8 mouse cellular contexts compared by ENCODE assay signal in genomic region chrX:103621799-103622198, GRCm38 (mm10). TPM values are rescaled to one million over a fixed set of nuclear protein-coding genes. Genes with fewer than 3 reads are reported as not detected.
DNase-seq lines count a peak whose midpoint lies in the region; ATAC-seq and TF ChIP-seq lines count a peak whose summit lies in the region.

No protein-coding gene starts in this region.

- peak; percentile 35 for DNase-seq in adrenal gland, adult 8-10 months
- no peak for DNase-seq in adrenal gland, adult 2 months
- DNase-seq in lung, postnatal 0 days (ENCODE audit: low spot score), result peak; percentile 35
- DNase-seq in lung, postnatal 36 days, result no peak
- DNase-seq in spleen, postnatal 36 days (ENCODE audit: low spot score in 2 of 2), result peak; percentile 22 to 42
- DNase-seq in left cerebral cortex, adult 8-10 months (ENCODE audit: low spot score in 2 of 2), result no peak

- H3K4me3 ChIP-seq in lung, postnatal 0 days (ENCODE audit: low read depth, low read length), result peak overlapping the region; percentile 37
- H3K4me3 ChIP-seq in hindbrain, embryonic 12.5 days, result peak overlapping the region; percentile 36
- H3K4me3 ChIP-seq in liver, embryonic 15.5 days (replicated peaks), result peak overlapping the region; percentile 62

- 5% methylated on average over 8 of the region's 8 CpGs for WGBS in lung, postnatal 0 days
- 9% methylated on average over 8 of the region's 8 CpGs for WGBS in hindbrain, embryonic 12.5 days
- 2% methylated on average over 8 of the region's 8 CpGs for WGBS in liver, embryonic 15.5 days (ENCODE audit: insufficient replicate concordance)

- H3K4me1 ChIP-seq in lung, postnatal 0 days (ENCODE audit: insufficient read depth, low read depth, low read length), result no peaks in the 10 kb centered on the region
- peaks cover 2% of the 10 kb centered on the region; the same call in 1 of the 2 replicates for H3K4me1 ChIP-seq in hindbrain, embryonic 12.5 days
- H3K4me1 ChIP-seq in liver, embryonic 15.5 days (replicated peaks), result peaks cover 32% of the 10 kb centered on the region

- peak overlapping the region; percentile 45 for H3K9ac ChIP-seq in lung, postnatal 0 days (replicated peaks; ENCODE audit: low read depth)
- H3K9ac ChIP-seq in hindbrain, embryonic 12.5 days, result peak overlapping the region; percentile 66
- peak overlapping the region; percentile 63 for H3K9ac ChIP-seq in liver, embryonic 15.5 days

- H3K36me3 ChIP-seq in lung, postnatal 0 days (ENCODE audit: insufficient read depth, low read length), result no peaks in the 10 kb centered on the region
- H3K36me3 ChIP-seq in hindbrain, embryonic 12.5 days, result no peaks in the 10 kb centered on the region
- no peaks in the 10 kb centered on the region for H3K36me3 ChIP-seq in liver, embryonic 15.5 days (replicated peaks)

- peak overlapping the region; percentile 56 for H3K4me2 ChIP-seq in lung, postnatal 0 days (replicated peaks; ENCODE audit: low read depth, low read length)
- peak overlapping the region; percentile 60 for H3K4me2 ChIP-seq in hindbrain, embryonic 12.5 days (replicated peaks)
- H3K4me2 ChIP-seq in liver, embryonic 15.5 days, result peak overlapping the region; percentile 79

- no peak for TF ChIP-seq CTCF in lung, postnatal 0 days (IDR thresholded peaks at IDR 0.05)

- ATAC-seq in lung, postnatal 0 days, result peak; percentile 21
- ATAC-seq in hindbrain, embryonic 12.5 days (ENCODE audit: low FRiP score), result peak; percentile 9
- ATAC-seq in liver, embryonic 15.5 days (ENCODE audit: insufficient read depth), result peak; percentile 35

- TF ChIP-seq EP300 in lung, postnatal 0 days (IDR thresholded peaks at IDR 0.05), result no peak

- no peaks in the 10 kb centered on the region for H3K27me3 ChIP-seq in lung, postnatal 0 days (replicated peaks; ENCODE audit: insufficient read depth, low read length)
- H3K27me3 ChIP-seq in hindbrain, embryonic 12.5 days, result 0 out of 2 replicates have a peak, but pooled peaks cover 6% of the 10 kb centered on the region
- H3K27me3 ChIP-seq in liver, embryonic 15.5 days, result peaks cover 21% of the 10 kb centered on the region

- no peaks in the 10 kb centered on the region for H3K9me3 ChIP-seq in lung, postnatal 0 days (ENCODE audit: low read length)
- no peaks in the 10 kb centered on the region for H3K9me3 ChIP-seq in hindbrain, embryonic 12.5 days (replicated peaks)
- no peaks in the 10 kb centered on the region for H3K9me3 ChIP-seq in liver, embryonic 15.5 days (replicated peaks)

- peak overlapping the region; percentile 92 for H3K27ac ChIP-seq in lung, postnatal 0 days (ENCODE audit: low read length)
- peak overlapping the region; percentile 87 for H3K27ac ChIP-seq in hindbrain, embryonic 12.5 days
- peak overlapping the region; percentile 88 for H3K27ac ChIP-seq in liver, embryonic 15.5 days (replicated peaks)

RNA-seq across cellular contexts. Expression of gene Zcchc13, which starts 8.6 kb away (rescaled TPM):
- total RNA-seq in adrenal gland, adult 8-10 months (2022), result not detected
- total RNA-seq in adrenal gland, adult 2 months (2021), result not detected
- not detected in 2 replicates for polyA plus RNA-seq in adrenal gland, adult 2 months (2012; rRNA removed)
- not detected in 2 replicates for polyA plus RNA-seq in lung, postnatal 0 days (2015; fragmentation: Nextera tagmentation; extraction: Ambion mirVana)
- polyA plus RNA-seq in hindbrain, embryonic 12.5 days (2016; fragmentation: Nextera tagmentation; extraction: Ambion mirVana), result not detected in 2 replicates
- not detected in 2 replicates for polyA plus RNA-seq in liver, embryonic 15.5 days (2015; fragmentation: Nextera tagmentation; extraction: Ambion mirVana)
- total RNA-seq in left cerebral cortex, adult 8-10 months (2022), result under 1 TPM in 1 of 4 experiments, not detected in 3; 0.34 TPM

Comparison
In these comparisons a context has a peak if more than half of its experiments do, and no peak if none do; other contexts are left out.
1. DNase-seq: peak in adrenal gland, adult 8-10 months (single experiment), lung, postnatal 0 days (single experiment) and spleen, postnatal 36 days (2 of 2); none in adrenal gland, adult 2 months (single experiment), lung, postnatal 36 days (single experiment) and left cerebral cortex, adult 8-10 months (0 of 2).
2. Peak in every context shown above with its lines, with median percentiles within 50 percentile points of each other: ATAC-seq, H3K27ac ChIP-seq, H3K4me2 ChIP-seq, H3K4me3 ChIP-seq and H3K9ac ChIP-seq.